ENCODE assay signal across 8 mouse cellular contexts in genomic region chr15:78174887-78175245, GRCm38 (mm10). TPM values are rescaled to one million over a fixed set of nuclear protein-coding genes. Genes with fewer than 3 reads are reported as not detected.
DNase-seq lines count a peak whose midpoint lies in the region; ATAC-seq lines count a peak whose summit lies in the region.

No protein-coding gene starts in this region.

- intact Hi-C loops in left cerebral cortex, postnatal 10 days (cut with DNase I), result loop anchor here (5.0 kb wide), 3 partner anchors 58 to 357 kb away; partner anchors contain the start of gene C1qtnf6

- peak overlapping the region; percentile 65 for H3K9ac ChIP-seq in liver, embryonic 13.5 days

- H3K27ac ChIP-seq in liver, embryonic 13.5 days, result peak overlapping the region; percentile 61; the same call in 1 of the 2 replicates

- H3K4me2 ChIP-seq in liver, embryonic 13.5 days, result peak overlapping the region; percentile 96

- H3K4me3 ChIP-seq in erythroblast, embryonic 14.5 days (replicated peaks), result peak overlapping the region; percentile 90
- H3K4me3 ChIP-seq in liver, embryonic 13.5 days (replicated peaks), result peak overlapping the region; percentile 80

- peaks cover 4% of the 10 kb centered on the region for H3K36me3 ChIP-seq in erythroblast, embryonic 14.5 days (ENCODE audit: control insufficient read depth)
- H3K36me3 ChIP-seq in liver, embryonic 13.5 days, result no peaks in the 10 kb centered on the region

- WGBS in liver, embryonic 13.5 days (ENCODE audit: insufficient replicate concordance), result 72% methylated on average over 6 of the region's 6 CpGs

- no peaks in the 10 kb centered on the region; the same call in 1 of the 2 replicates for H3K27me3 ChIP-seq in erythroblast, embryonic 14.5 days (ENCODE audit: control insufficient read depth)
- no peaks in the 10 kb centered on the region for H3K27me3 ChIP-seq in liver, embryonic 13.5 days

- no peak for ATAC-seq in erythroblast, adult 5-6 weeks (replicated peaks; ENCODE audit: low FRiP score, poor library complexity, severe bottlenecking)
- ATAC-seq in liver, embryonic 13.5 days (ENCODE audit: low read depth), result no peak
- no peak for ATAC-seq in cerebellum, adult (ENCODE audit: insufficient number of reproducible peaks, low FRiP score, low TSS enrichment)
- ATAC-seq in erythroid progenitor cell, adult 5-6 weeks (replicated peaks; ENCODE audit: low FRiP score, poor library complexity, severe bottlenecking), result no peak

- no peaks in the 10 kb centered on the region for H3K9me3 ChIP-seq in erythroblast, embryonic 14.5 days (ENCODE audit: control insufficient read depth, low read length)
- no peaks in the 10 kb centered on the region for H3K9me3 ChIP-seq in liver, embryonic 13.5 days (replicated peaks)

- peaks cover 36% of the 10 kb centered on the region for H3K4me1 ChIP-seq in erythroblast, embryonic 14.5 days (ENCODE audit: control insufficient read depth)
- peaks cover 32% of the 10 kb centered on the region for H3K4me1 ChIP-seq in liver, embryonic 13.5 days (replicated peaks)

- DNase-seq in thymus, postnatal 0 days (ENCODE audit: low spot score), result peak; percentile 11
- no peak for DNase-seq in thymus, postnatal 36 days
- no peak for DNase-seq in liver, embryonic 13.5 days
- no peak for DNase-seq in left cerebral cortex, postnatal 10 days (ENCODE audit: extremely low spot score in 1 of 2, low spot score in 2 of 2)

RNA-seq across cellular contexts. Expression of gene Ift27, which starts 1.0 kb away (rescaled TPM):
- polyA plus RNA-seq in erythroblast, embryonic 14.5 days (2012), result 17.7 and 19.2 TPM in 2 replicates
- 15.7 and 24.4 TPM in 2 replicates for total RNA-seq in erythroblast, adult 5-6 weeks (2015; ENCODE audit: low replicate concordance)
- 2.0 and 4.6 TPM in 2 replicates for total RNA-seq in erythroblast, adult 5-6 weeks (2017; ENCODE audit: low replicate concordance)
- polyA plus RNA-seq in thymus, postnatal 0 days (2015; fragmentation: Nextera tagmentation; extraction: Ambion mirVana), result 85.2 and 87.5 TPM in 2 replicates
- polyA plus RNA-seq in liver, embryonic 13.5 days (2015; fragmentation: Nextera tagmentation; extraction: Ambion mirVana), result 45.7 and 45.9 TPM in 2 replicates
- 10 to 100 TPM; 39.3 to 39.9 TPM for total RNA-seq in left cerebral cortex, postnatal 10 days (2021)
- 19.7 and 41.4 TPM in 2 replicates for total RNA-seq in erythroid progenitor cell, adult 5-6 weeks (2015; ENCODE audit: low replicate concordance)
- total RNA-seq in erythroid progenitor cell, adult 5-6 weeks (2017; ENCODE audit: low replicate concordance), result 2.5 and 6.4 TPM in 2 replicates

RNA-seq across cellular contexts. Expression of gene Pvalb, which starts 31.3 kb away (rescaled TPM):
- polyA plus RNA-seq in erythroblast, embryonic 14.5 days (2012), result not detected in 2 replicates
- total RNA-seq in erythroblast, adult 5-6 weeks (2015; ENCODE audit: low replicate concordance), result not detected in 2 replicates
- not detected in 2 replicates for total RNA-seq in erythroblast, adult 5-6 weeks (2017; ENCODE audit: low replicate concordance)
- 1.1 and 1.4 TPM in 2 replicates for polyA plus RNA-seq in thymus, postnatal 0 days (2015; fragmentation: Nextera tagmentation; extraction: Ambion mirVana)
- not detected in 2 replicates for polyA plus RNA-seq in liver, embryonic 13.5 days (2015; fragmentation: Nextera tagmentation; extraction: Ambion mirVana)
- total RNA-seq in left cerebral cortex, postnatal 10 days (2021), result 1 to 10 TPM; 4.4 to 5.0 TPM
- not detected in 2 replicates for total RNA-seq in erythroid progenitor cell, adult 5-6 weeks (2015; ENCODE audit: low replicate concordance)
- total RNA-seq in erythroid progenitor cell, adult 5-6 weeks (2017; ENCODE audit: low replicate concordance), result not detected in 2 replicates

RNA-seq across cellular contexts. Expression of gene Cacng2, which starts 55.0 kb away (rescaled TPM):
- polyA plus RNA-seq in erythroblast, embryonic 14.5 days (2012), result not detected in 2 replicates
- total RNA-seq in erythroblast, adult 5-6 weeks (2015; ENCODE audit: low replicate concordance), result not detected in 2 replicates
- total RNA-seq in erythroblast, adult 5-6 weeks (2017; ENCODE audit: low replicate concordance), result not detected in 2 replicates
- not detected in 2 replicates for polyA plus RNA-seq in thymus, postnatal 0 days (2015; fragmentation: Nextera tagmentation; extraction: Ambion mirVana)
- not detected in 2 replicates for polyA plus RNA-seq in liver, embryonic 13.5 days (2015; fragmentation: Nextera tagmentation; extraction: Ambion mirVana)
- 10 to 100 TPM; 53.3 to 55.1 TPM for total RNA-seq in left cerebral cortex, postnatal 10 days (2021)
- not detected in 2 replicates for total RNA-seq in erythroid progenitor cell, adult 5-6 weeks (2015; ENCODE audit: low replicate concordance)
- not detected in 2 replicates for total RNA-seq in erythroid progenitor cell, adult 5-6 weeks (2017; ENCODE audit: low replicate concordance)

Comparison
In these comparisons a context has a peak if more than half of its experiments do, and no peak if none do; other contexts are left out.
1. RNA of gene Pvalb, which starts 31.3 kb away (total RNA-seq): 4.4 to 5.0 TPM in left cerebral cortex, postnatal 10 days; not detected in erythroblast, adult 5-6 weeks and not detected in erythroid progenitor cell, adult 5-6 weeks; every median in the first group is over 4 times any median in the second.
2. RNA of gene Cacng2, which starts 55.0 kb away (total RNA-seq): 53.3 to 55.1 TPM in left cerebral cortex, postnatal 10 days; not detected in erythroblast, adult 5-6 weeks and not detected in erythroid progenitor cell, adult 5-6 weeks; every median in the first group is over 10 times any median in the second.